Mouse (Mus musculus) G1E (cell line): Measurements from ENCODE around the gene Lman2. TPM values are rescaled to one million over a fixed set of nuclear protein-coding genes. Genes with fewer than 3 reads are reported as not detected.

ENCODE experiments used
- ATAC-seq: 2 replicates; pipeline ENCODE4 v1.8.0; 2016; ENCODE audit warnings: mild to moderate bottlenecking; ENCODE audit not compliant: insufficient number of reproducible peaks, poor library complexity, low FRiP score, severe bottlenecking; ENCODE audit errors: extremely low read depth
- DNase-seq: peaks from one replicate; pipeline ENCODE4 v3.0.0; 2012; ENCODE audit warnings: low spot score
- H3K27me3 ChIP-seq: 2 replicates; pipeline ENCODE4 v1.6.1; 2012; ENCODE audit warnings: mild to moderate bottlenecking, low read length, inconsistent platforms; ENCODE audit not compliant: insufficient read depth
- H3K36me3 ChIP-seq: replicated peaks from 2 replicates; pipeline ENCODE3; 2012; ENCODE audit warnings: mild to moderate bottlenecking, inconsistent platforms
- H3K4me1 ChIP-seq: 2 replicates; pipeline ENCODE4 v1.6.1; 2012; ENCODE audit warnings: low read depth, low read length, inconsistent platforms, mixed read lengths; ENCODE audit not compliant: insufficient read depth
- H3K4me3 ChIP-seq: 2 replicates; pipeline ENCODE4 v1.5.1; 2012; ENCODE audit warnings: low read depth, mild to moderate bottlenecking, inconsistent platforms, low read length, moderate library complexity, mixed read lengths
- H3K9me3 ChIP-seq: replicated peaks from 2 replicates; pipeline ENCODE4 v1.6.1; 2012; ENCODE audit warnings: inconsistent platforms
- CTCF ChIP-seq: IDR thresholded peaks from 2 replicates; pipeline ENCODE4 v1.5.1; 2012; ENCODE audit warnings: low read depth, low read length, inconsistent platforms, mixed read lengths
- GATA1 ChIP-seq: IDR thresholded peaks from 2 replicates; pipeline ENCODE4 v1.6.1; 2012; ENCODE audit warnings: borderline replicate concordance, low read length, inconsistent platforms, mixed read lengths
- GATA2 ChIP-seq: IDR thresholded peaks from 2 replicates; pipeline ENCODE4 v1.6.1; 2012; ENCODE audit warnings: low read depth, low read length, inconsistent platforms, borderline replicate concordance
- POLR2AphosphoS5 ChIP-seq: IDR thresholded peaks from 2 replicates; pipeline ENCODE4 v1.6.1; 2012; ENCODE audit warnings: low read depth, low read length, inconsistent platforms; ENCODE audit not compliant: insufficient replicate concordance
- TAL1 ChIP-seq: conservative IDR thresholded peaks from 2 replicates; pipeline ENCODE4 v1.6.1; 2012; ENCODE audit warnings: low read depth, low read length, inconsistent platforms, mixed read lengths
- polyA plus RNA-seq: library from polyadenylated mRNA; stranded (reverse); fragments of >175 nt; gene quantifications from 2 replicates; pipeline ENCODE4 v1.2.3, GENCODE M21; 2012
- total RNA-seq, 2 experiments: library from RNA; stranded (forward) in 1 of 2; stranded (reverse) in 1 of 2; fragments of 200-1000 nt in 1 of 2; fragments of >200 nt in 1 of 2; fragmentation: Nextera tagmentation in 1 of 2; gene quantifications; 2 replicates each; pipeline ENCODE4 v1.2.3; 2014 to 2017

Lman2 gene
- total and polyA plus RNA-seq, 3 experiments, result 76.9 to 124 (median 77.7) TPM

DNA sequence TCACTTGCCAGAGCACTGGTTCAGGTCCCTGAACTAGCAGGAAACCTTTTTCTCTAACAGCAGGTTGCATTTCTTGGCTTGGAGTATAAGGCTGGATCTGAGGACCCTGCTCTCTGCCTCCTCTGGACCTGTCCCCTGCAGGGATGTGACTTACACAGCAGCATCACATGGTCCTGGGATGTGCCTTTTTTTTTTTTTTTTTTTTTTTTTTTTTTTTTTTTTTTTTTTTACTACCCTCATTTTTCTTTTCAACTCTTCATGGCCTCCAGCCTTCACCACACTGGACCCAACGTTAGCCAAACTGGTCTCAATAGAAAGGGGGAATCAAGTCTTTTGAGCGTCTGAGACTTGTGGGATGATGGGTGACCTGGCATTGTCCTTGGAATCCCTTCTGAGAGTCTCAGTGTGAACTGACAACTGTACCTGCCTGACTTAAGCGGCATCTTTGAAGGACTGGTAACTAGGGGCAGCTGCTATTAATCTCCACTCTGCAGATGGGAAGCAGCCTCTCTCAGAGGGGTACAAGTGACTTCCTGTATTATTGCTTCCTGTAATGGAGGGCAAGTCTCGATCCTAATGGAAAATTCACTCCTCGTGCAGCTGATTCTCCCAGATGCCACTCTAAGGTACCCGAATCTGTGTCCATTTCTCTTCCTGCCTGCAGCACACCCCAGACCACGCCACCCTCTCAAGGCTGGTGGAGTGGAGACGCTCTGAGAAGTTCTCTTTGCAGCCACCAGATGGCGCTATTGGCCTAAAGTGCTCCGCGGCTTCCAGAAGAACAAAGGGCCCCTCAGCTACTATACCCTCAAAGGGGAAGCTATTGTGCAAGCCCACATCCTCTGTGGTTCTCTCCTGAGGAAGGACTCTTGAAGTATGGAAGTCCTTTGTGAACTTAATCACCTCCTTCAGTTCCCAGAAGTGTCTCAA lies 42.5 kb upstream of the Lman2 start:
- H3K27me3 ChIP-seq, result peaks cover 82% of the 10 kb centered on the region
- no peak overlapping the region for H3K4me3 ChIP-seq

DNA sequence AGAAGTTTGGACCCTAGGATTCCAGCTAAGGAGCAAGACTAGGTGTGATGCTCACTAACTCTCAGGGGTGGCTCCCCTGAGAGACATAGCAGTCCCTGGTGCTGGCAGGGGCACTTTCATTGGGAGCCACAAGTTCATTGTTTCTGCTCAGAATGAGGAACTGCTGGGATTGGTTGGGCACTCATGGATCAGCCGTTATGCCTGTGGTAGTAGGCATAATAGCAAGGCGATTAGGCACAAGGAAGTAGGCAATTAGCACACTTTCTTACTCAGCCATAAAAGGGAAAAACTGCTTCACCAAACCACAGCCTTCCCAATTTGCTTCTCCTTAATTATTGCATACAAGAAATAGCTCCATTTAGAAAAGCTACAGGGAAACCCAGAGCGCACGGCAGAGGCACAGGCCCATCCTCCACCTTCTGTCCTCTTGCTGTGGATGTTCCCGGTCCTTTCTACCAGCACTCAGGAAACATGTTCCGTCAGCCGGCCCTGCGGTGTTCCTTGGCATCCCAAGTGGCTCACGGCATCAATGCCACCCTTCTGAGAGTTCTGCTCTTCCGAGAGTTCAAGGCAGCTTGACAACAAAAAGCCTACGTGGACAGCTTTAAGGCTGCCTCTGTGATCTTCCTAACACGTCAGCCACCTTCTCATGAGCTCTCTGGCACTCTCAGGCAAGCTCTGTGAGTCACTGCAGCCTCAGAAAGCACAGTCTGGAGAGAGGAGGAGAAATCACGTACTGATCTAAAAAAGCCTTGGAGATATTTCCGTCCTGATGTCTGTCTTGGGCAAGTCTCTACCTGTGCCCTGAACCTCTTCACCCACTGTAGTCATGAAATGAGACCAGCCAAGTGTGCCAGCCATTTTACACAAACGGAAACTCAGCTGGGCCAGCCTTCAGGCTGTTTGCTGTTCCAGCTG lies 41.6 kb upstream of the Lman2 start:
- Histone ChIP-seq H3K4me1 (peaks cover 7% of the 10 kb centered on the region), H3K36me3 (no peaks in the 10 kb centered on the region), H3K27me3 (peaks cover 80% of the 10 kb centered on the region), H3K9me3 (peaks cover 8% of the 10 kb centered on the region), H3K4me3 (no peak overlapping the region)
- TF ChIP-seq POLR2AphosphoS5, result no peak
- TF ChIP-seq TAL1, result no peak
- TF ChIP-seq GATA2, result no peak
- no peak for TF ChIP-seq CTCF
- no peak for TF ChIP-seq GATA1
- no peak for ATAC-seq
- no peak for DNase-seq

More for the DNA sequence above, 42.5 kb upstream of the Lman2 start:
- ATAC-seq, result no peak
- peak; percentile 47 for DNase-seq
- TF ChIP-seq GATA1 (no peak), CTCF (peak; percentile 77)
- Histone ChIP-seq H3K4me1 (peaks cover 7% of the 10 kb centered on the region), H3K36me3 (no peaks in the 10 kb centered on the region), H3K9me3 (peaks cover 8% of the 10 kb centered on the region)

DNA sequence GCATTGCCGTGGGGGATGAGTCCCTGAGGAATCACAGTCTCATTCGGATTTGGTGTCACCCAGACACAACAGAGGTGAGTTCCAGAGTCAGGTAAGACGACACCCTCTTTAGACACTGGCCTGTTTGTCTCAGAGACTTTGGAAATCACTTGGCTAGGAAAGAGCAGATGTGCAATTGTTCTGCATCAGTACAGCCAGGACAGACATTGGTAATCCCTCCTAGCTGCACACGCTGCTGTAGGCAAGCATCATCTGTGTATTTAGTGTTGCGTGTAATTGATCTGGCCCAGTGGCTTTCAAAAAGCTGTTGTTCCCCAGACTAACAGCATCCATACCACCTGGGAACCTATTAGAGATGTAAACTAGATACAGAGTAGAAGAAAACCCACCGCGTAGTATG lies 40.7 kb upstream of the Lman2 start:
- peaks cover 8% of the 10 kb centered on the region for H3K9me3 ChIP-seq
- no peak overlapping the region for H3K4me3 ChIP-seq
- H3K27me3 ChIP-seq, result peaks cover 81% of the 10 kb centered on the region
- DNase-seq (no peak), ATAC-seq (no peak)
- peaks cover 7% of the 10 kb centered on the region for H3K4me1 ChIP-seq
- no peak for TF ChIP-seq POLR2AphosphoS5
- no peak for TF ChIP-seq TAL1
- TF ChIP-seq GATA2, result no peak
- no peak for TF ChIP-seq CTCF
- TF ChIP-seq GATA1, result no peak
- no peaks in the 10 kb centered on the region for H3K36me3 ChIP-seq

GRCm38 (mm10) chr13:55400039-55400346 lies 37.4 kb upstream of the Lman2 start:
- Histone ChIP-seq H3K4me1 (0 out of 2 replicates have a peak, but pooled peaks cover 2% of the 10 kb centered on the region), H3K9me3 (peaks cover 4% of the 10 kb centered on the region), H3K4me3 (no peak overlapping the region), H3K27me3 (peaks cover 71% of the 10 kb centered on the region), H3K36me3 (no peaks in the 10 kb centered on the region)
- ATAC-seq (no peak), DNase-seq (no peak)
- TF ChIP-seq CTCF (no peak), GATA2 (no peak), TAL1 (no peak), GATA1 (no peak), POLR2AphosphoS5 (no peak)

DNA sequence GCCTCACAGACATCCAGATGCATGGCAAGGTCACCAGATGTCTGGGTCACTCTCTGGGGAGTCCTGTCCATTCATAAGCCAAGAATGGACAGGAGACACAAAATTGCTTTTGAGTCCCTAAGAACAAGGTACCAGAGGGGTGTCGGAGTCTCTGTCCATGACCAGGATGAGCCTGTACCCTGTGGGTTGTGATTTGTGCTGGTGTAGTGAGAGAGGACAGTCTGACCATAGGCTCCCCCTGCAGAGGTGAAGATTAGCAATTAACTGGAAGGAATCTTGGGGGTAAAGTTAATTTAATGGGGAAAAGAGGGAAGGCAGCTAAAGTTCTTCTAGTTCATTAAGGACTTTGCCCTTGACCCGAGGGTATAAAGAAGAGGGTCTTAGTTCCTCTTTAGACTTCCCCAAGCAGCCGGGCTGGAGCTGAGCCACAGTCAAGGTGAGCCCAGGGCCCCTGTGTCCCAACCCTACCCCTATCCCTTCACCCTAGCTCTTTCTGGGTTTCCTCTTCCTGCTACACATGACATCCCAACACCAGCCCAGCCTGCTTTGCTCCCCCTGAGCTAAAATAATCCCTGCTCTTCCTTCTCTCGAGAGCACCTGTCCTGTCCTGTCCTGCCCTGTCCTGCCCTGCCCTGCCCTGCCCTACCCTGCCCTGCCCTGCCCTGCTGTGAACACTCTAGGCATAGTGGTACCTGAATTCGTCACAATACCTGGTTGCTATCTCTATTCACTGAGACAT lies 36.9 kb upstream of the Lman2 start:
- no peak for TF ChIP-seq POLR2AphosphoS5
- TF ChIP-seq TAL1, result no peak
- TF ChIP-seq CTCF, result no peak
- TF ChIP-seq GATA2, result no peak
- no peak for TF ChIP-seq GATA1

GRCm38 (mm10) chr13:55398088-55398487 lies 35.5 kb upstream of the Lman2 start, which contains the start of gene Slc34a1:
TSS of gene Slc34a1 (plus strand) at chr13:55398187.
- Histone ChIP-seq H3K9me3 (no peaks in the 10 kb centered on the region), H3K4me1 (0 out of 2 replicates have a peak, but pooled peaks cover 2% of the 10 kb centered on the region), H3K36me3 (no peaks in the 10 kb centered on the region), H3K4me3 (no peak within 1 kb of the TSS), H3K27me3 (peaks cover 64% of the 10 kb centered on the region)
- ATAC-seq (no peak), DNase-seq (no peak)
- no peak for TF ChIP-seq TAL1
- no peak for TF ChIP-seq POLR2AphosphoS5
- TF ChIP-seq GATA1, result no peak
- no peak for TF ChIP-seq GATA2
- TF ChIP-seq CTCF, result no peak

More for the DNA sequence above, 36.9 kb upstream of the Lman2 start:
- no peak for DNase-seq
- Histone ChIP-seq H3K27me3 (peaks cover 73% of the 10 kb centered on the region), H3K9me3 (no peaks in the 10 kb centered on the region; the same call in 1 of the 2 replicates), H3K36me3 (no peaks in the 10 kb centered on the region), H3K4me1 (0 out of 2 replicates have a peak, but pooled peaks cover 2% of the 10 kb centered on the region), H3K4me3 (no peak overlapping the region)
- ATAC-seq, result no peak
